Mouse (Mus musculus) hindbrain, embryonic 13.5 days (tissue): ENCODE data around the gene Agrn. TPM values are rescaled to one million over a fixed set of nuclear protein-coding genes. Genes with fewer than 3 reads are reported as not detected.

Experiments used
- ATAC-seq: fragments of 200-750 bp; cut with Nextera tagmentation; 2 replicates; pipeline ENCODE4 v1.8.0; 2017; ENCODE audit warnings: moderate TSS enrichment; ENCODE audit not compliant: low FRiP score
- H3K27ac ChIP-seq: fragments of 300-500 bp; sonication (generic); 2 replicates; pipeline ENCODE4 v1.5.1; 2015; ENCODE audit warnings: inconsistent platforms, mild to moderate bottlenecking, moderate library complexity
- H3K27me3 ChIP-seq: fragments of 300-500 bp; sonication (generic); 2 replicates; pipeline ENCODE4 v1.6.1; 2015; ENCODE audit warnings: mild to moderate bottlenecking, inconsistent platforms
- H3K36me3 ChIP-seq: fragments of 300-500 bp; sonication (generic); 2 replicates; pipeline ENCODE4 v1.6.1; 2015; ENCODE audit warnings: mild to moderate bottlenecking, inconsistent platforms
- H3K4me1 ChIP-seq: fragments of 300-500 bp; sonication (generic); replicated peaks from 2 replicates; pipeline ENCODE4 v1.6.1; 2015; ENCODE audit warnings: inconsistent platforms
- H3K4me2 ChIP-seq: fragments of 300-500 bp; sonication (generic); 2 replicates; pipeline ENCODE4 v1.6.1; 2015; ENCODE audit warnings: inconsistent platforms, mild to moderate bottlenecking, moderate library complexity
- H3K4me3 ChIP-seq: fragments of 300-500 bp; sonication (generic); 2 replicates; pipeline ENCODE4 v1.5.1; 2015; ENCODE audit warnings: mild to moderate bottlenecking, inconsistent platforms
- H3K9ac ChIP-seq: fragments of 300-500 bp; sonication (generic); 2 replicates; pipeline ENCODE4 v1.6.1; 2015; ENCODE audit warnings: mild to moderate bottlenecking, inconsistent platforms
- H3K9me3 ChIP-seq: fragments of 300-500 bp; sonication (generic); 2 replicates; pipeline ENCODE4 v1.6.1; 2016; ENCODE audit warnings: inconsistent platforms
- WGBS: fragments of 180-500 bp; shearing (Covaris S2); methylation state at CpG from one replicate; pipeline ENCODE4 v1.1.7; 2015; 5-methylcytosine and 5-hydroxymethylcytosine counted together
- polyA plus RNA-seq: library from polyadenylated mRNA; unstranded; fragments of >200 nt; fragmentation: Nextera tagmentation; extraction: Ambion mirVana; gene quantifications from 2 replicates; pipeline ENCODE4 v1.2.1, GENCODE M21; 2015

Gene Agrn
- 120 and 132 TPM in 2 replicates for polyA plus RNA-seq

DNA sequence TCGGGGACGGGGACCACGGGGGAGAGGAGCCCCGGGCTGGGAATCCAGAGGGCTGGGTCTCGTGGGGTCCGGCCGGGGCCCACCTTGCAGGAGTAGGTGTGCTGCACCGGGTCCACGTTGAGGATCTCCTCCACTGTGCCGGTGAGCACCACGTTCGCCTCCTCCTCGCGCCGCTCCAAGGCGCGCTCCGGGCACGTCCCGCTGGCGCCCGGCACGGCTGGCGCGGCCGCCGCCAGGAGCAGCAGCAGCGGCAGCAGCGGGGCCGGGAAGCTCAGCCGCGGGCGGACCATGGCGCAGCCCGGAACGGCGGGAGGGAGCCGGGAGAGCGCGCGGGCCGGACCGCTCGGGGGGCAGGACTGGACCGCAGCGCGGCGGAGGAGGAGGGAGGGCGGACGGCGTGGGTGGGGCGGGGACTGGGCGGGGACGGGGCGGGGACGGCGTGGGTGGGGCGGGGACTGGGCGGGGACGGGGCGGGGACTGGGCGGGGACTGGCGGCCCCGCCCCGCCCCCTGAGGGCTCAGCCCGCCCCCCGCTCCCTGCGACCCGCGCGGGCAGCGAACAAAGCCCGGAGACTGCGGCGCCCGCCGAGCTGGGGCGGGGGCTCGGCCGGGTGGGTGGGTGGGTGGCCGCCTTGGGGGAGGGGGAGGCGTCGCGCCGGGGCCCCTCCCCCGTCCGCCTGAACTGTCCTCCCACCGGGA lies at the start of gene Agrn:
Agrn (minus strand) TSS at position 358 of the 698 bp plus-strand sequence.
- under 1% methylated on average over 42 of the region's 88 CpGs for WGBS
- peaks cover 44% of the 10 kb centered on the region for H3K4me1 ChIP-seq
- ATAC-seq: peak; percentile 81

DNA sequence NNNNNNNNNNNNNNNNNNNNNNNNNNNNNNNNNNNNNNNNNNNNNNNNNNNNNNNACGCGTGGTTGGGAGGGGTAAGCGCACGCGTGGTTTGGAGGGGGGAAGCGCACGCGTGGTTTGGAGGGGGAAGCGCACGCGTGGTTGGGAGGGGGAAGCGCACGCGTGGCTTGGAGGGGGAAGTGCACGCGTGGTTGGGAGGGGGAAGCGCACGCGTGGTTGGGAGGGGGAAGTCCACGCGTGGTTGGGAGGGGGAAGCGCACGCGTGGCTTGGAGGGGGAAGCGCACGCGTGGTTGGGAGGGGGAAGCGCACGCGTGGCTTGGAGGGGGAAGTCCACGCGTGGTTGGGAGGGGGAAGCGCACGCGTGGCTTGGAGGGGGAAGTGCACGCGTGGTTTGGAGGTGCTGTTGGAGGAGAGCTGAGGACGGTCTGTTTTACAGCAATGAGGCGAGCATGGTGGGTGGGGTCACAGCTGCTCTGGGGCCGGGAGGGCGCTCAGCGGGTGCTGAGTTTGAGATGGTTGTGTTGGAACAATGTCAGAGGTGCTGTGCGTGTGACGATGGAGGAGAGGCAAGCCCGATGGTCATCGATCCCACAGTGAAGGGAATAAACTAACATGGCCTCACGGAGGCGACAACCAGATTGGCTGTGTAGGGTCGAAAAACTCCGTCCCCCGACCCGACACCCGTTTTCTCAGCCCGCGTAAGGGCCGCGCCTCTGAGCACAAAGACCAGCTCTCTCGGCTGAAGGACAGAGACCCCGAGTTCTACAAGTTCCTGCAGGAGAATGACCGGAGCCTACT lies 39.6 kb upstream of the Agrn start:
- Histone ChIP-seq H3K4me3 (peak overlapping the region; percentile 85), H3K36me3 (peaks cover 58% of the 10 kb centered on the region), H3K9me3 (no peaks in the 10 kb centered on the region), H3K4me1 (peaks cover 23% of the 10 kb centered on the region), H3K9ac (peak overlapping the region; percentile 84), H3K27me3 (no peaks in the 10 kb centered on the region), H3K4me2 (peak overlapping the region; percentile 92), H3K27ac (peak overlapping the region; percentile 93; the same call in 1 of the 2 replicates)
- WGBS: 21% methylated on average over 57 of the region's 60 CpGs
- ATAC-seq: no peak

More for the DNA sequence above, at the start of gene Agrn:
- Histone ChIP-seq H3K4me3 (peak within 1 kb of the TSS; percentile 66), H3K27me3 (no peaks in the 10 kb centered on the region; the same call in 1 of the 2 replicates), H3K36me3 (peaks cover 9% of the 10 kb centered on the region), H3K4me2 (peak within 1 kb of the TSS; percentile 92), H3K27ac (peak within 1 kb of the TSS; percentile 97), H3K9me3 (no peaks in the 10 kb centered on the region), H3K9ac (peak within 1 kb of the TSS; percentile 86)

DNA sequence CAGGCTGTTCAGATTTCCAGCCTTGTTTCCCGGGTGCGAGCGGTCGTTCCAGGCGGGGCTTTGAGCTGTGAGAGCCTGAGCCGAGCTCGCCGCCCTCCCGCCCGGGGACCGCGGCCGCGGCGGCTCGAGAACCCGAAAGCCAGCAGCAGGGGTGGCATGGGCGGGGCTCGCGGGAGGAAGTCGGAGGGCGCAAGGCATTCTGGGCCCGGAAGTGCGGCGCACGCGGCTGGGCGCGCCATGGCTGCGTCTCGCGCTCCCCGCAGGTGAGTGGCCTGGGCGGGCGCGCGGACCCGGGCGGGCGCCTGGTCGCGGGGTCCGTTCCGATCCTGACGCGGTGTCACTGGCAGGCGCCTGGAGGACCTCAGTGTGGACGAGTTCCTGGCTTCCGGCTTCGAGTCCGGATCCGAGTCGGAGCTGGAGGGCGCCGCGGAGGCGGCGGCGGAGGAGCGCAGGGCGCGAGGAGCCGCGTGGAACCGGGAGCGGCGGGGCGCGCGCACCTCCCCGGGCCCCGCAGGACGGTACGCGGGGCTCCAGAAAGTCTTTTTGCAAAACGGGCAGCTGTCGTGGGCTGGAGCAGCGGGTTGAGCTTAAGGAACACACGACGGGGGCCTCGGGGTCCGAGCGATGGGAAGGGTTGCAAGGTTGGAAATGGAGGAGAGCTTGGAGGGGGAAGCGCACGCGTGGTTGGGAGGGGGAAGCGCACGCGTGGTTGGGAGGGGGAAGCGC lies 38.7 kb upstream of the Agrn start, which contains the start of gene Noc2l:
Noc2l (plus strand) TSS at position 203 of the 726 bp plus-strand sequence.
- peak within 1 kb of the TSS; percentile 85 for H3K4me3 ChIP-seq
- peak; percentile 86 for ATAC-seq
- no peaks in the 10 kb centered on the region for H3K27me3 ChIP-seq
- H3K4me2 ChIP-seq: peak within 1 kb of the TSS; percentile 92
- H3K4me1 ChIP-seq: peaks cover 23% of the 10 kb centered on the region
- peak within 1 kb of the TSS; percentile 93 for H3K27ac ChIP-seq
- WGBS: under 1% methylated on average over 88 of the region's 90 CpGs
- peaks cover 58% of the 10 kb centered on the region for H3K36me3 ChIP-seq
- H3K9me3 ChIP-seq: no peaks in the 10 kb centered on the region
- peak within 1 kb of the TSS; percentile 84 for H3K9ac ChIP-seq

DNA sequence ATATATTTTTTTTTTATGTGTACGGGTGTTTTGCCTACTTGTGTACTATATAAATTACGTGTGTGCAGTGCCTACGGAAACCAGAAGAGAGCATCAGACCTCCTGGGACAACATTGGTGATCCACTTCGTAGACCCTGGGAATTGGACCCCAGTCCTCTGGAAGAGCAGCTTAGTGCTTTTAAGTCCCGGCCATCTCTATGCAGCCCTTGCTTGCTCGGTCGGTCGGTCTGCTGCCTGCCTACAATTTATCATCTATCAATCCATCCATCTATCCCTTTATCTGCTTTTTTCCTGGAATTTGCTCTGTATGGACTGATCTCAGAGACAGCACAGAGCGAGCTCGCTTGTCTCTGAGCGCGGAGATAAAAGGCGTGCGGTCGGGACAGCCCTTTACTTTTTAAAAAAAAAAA lies 38.1 kb upstream of the Agrn start:
- under 1% methylated on average over 15 of the region's 15 CpGs for WGBS
- peak; percentile 33 for ATAC-seq
- Histone ChIP-seq H3K4me3 (peak overlapping the region; percentile 85), H3K27ac (peak overlapping the region; percentile 93), H3K27me3 (no peaks in the 10 kb centered on the region), H3K9ac (peak overlapping the region; percentile 84), H3K9me3 (no peaks in the 10 kb centered on the region), H3K4me2 (peak overlapping the region; percentile 92), H3K36me3 (peaks cover 58% of the 10 kb centered on the region), H3K4me1 (peaks cover 23% of the 10 kb centered on the region)

DNA sequence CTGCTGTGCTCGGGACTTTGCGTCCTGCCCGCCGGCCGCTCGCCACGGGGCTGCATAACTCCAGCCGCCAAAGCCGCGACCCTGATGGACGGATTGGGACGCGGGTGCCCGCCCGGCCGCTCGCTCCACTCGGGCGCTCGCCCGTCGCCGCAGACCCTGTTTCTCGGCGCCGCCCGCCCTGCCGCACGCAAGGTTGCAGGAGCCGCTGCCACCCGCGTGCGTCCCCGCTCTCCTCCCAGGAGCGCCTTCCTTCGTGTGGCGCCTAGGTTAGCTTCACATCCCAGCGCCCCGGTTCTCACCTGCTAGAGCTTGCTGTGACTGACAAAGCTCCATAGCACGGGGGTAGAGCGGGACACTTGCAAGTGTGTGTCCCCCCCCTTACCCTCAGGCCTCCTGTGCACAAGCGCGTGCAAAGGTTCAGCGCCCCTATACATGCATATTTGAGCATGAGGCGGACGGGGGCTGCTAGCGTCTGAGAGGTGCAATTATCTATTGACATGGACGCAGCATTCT lies 37.5 kb upstream of the Agrn start, which contains the start of gene Plekhn1:
Plekhn1 (minus strand) TSS at position 157 of the 513 bp plus-strand sequence.
- H3K4me2 ChIP-seq: peak within 1 kb of the TSS; percentile 92
- peak within 1 kb of the TSS; percentile 93 for H3K27ac ChIP-seq
- no peaks in the 10 kb centered on the region for H3K27me3 ChIP-seq
- under 1% methylated on average over 29 of the region's 48 CpGs for WGBS
- peak within 1 kb of the TSS; percentile 85 for H3K4me3 ChIP-seq
- peak within 1 kb of the TSS; percentile 84 for H3K9ac ChIP-seq
- peaks cover 58% of the 10 kb centered on the region for H3K36me3 ChIP-seq
- H3K9me3 ChIP-seq: no peaks in the 10 kb centered on the region
- peak; percentile 40 for ATAC-seq
- H3K4me1 ChIP-seq: peaks cover 23% of the 10 kb centered on the region

DNA sequence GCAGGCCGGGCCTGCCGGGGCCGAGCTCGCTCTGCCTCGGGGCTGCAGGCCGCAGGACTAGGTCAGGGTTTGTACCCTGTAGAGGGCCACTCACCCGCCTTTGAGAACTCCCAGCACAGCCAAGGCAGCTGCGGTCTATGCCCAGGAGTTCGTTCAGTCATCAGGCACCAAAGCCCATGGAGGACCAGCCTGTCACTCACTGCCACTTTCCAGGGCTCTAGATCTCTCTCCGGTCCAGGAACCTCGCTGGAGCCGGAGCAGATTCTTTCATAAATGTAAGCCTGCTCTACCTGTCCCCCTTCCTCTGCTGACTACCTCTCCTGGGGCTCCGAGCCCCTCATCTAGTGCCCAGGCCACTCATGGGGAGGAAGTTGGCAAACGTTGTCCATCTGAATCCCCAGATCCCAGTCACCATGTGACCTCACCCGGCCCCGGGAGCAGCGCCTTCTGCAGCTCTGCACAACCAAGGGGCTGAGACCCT lies 36.8 kb upstream of the Agrn start:
- no peaks in the 10 kb centered on the region for H3K9me3 ChIP-seq
- peaks cover 58% of the 10 kb centered on the region for H3K36me3 ChIP-seq
- H3K9ac ChIP-seq: peak overlapping the region; percentile 84
- H3K4me3 ChIP-seq: peak overlapping the region; percentile 85
- peak; percentile 22; the same call in 1 of the 2 replicates for ATAC-seq
- WGBS: 2% methylated on average over 17 of the region's 17 CpGs
- H3K4me2 ChIP-seq: peak overlapping the region; percentile 92
- H3K4me1 ChIP-seq: peaks cover 23% of the 10 kb centered on the region
- H3K27me3 ChIP-seq: no peaks in the 10 kb centered on the region
- H3K27ac ChIP-seq: peak overlapping the region; percentile 89

DNA sequence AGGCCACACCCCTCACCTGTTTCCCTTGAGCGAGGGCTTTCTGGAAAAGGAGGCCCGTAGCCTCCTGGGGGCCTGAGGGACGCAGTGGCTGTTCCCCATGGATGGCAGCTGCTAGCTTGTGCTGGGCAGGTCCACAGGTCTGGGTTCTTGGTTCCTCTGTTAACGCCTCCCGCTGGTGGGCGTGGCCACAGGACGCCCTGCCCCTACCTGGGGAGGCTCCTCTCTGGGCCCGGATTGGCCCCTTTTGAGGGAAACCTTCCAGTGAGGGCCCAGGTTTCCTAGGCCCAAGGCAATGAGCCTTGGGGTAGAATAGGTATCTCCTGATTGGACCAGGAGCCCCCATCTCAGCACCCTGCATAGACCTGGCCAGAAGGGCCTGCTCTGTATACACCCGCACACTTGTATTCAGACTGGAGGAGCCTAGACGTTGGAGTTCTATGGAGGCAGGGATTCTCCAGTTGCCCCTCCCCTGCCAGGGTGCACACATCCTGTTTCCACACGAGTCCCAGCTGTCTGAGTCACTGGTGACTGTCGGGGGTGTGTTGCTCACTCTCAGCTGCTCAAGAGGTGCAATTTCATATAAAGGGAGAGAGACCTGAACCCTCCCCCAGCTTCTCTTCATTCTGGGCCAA lies 31.2 kb upstream of the Agrn start:
- Histone ChIP-seq H3K9me3 (no peaks in the 10 kb centered on the region), H3K36me3 (peaks cover 64% of the 10 kb centered on the region), H3K27me3 (no peaks in the 10 kb centered on the region), H3K4me3 (no peak overlapping the region), H3K9ac (no peak overlapping the region), H3K4me2 (no peak overlapping the region), H3K27ac (no peak overlapping the region), H3K4me1 (peaks cover 16% of the 10 kb centered on the region)
- 28% methylated on average over 12 of the region's 12 CpGs for WGBS
- no peak for ATAC-seq

DNA sequence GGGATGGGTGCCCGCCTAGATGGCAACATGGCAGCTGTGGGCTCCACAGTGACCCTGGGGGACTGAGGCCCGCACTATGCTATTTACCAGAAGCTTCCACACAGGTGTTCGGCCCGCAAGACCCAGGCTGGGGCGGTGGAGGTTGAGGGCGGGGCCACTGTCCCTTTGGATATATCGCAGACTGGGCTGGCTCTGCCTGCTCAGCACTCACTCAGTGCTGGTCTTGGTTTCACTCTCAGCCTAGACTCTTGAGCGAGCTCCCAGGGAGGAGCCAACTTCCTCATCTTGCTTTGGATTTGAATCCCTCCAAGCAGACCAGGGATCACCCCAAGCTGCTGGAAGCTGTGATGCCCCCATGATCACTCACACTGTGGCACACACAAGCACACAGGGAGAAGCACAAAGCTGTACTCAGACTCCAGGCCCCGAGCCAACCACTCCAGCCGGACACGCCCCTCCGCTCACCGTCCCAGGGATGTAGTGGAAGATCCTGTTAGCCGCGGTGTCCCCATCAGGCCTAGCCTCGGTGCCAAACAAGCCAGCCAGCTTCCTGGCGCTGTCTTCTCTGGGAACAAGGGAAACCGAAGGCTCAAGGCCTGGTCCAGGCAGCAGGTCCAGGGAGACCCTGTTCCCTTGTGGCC lies 30.6 kb upstream of the Agrn start:
- peaks cover 66% of the 10 kb centered on the region for H3K36me3 ChIP-seq
- WGBS: 37% methylated on average over 18 of the region's 18 CpGs
- no peak overlapping the region for H3K27ac ChIP-seq
- no peaks in the 10 kb centered on the region for H3K9me3 ChIP-seq
- no peak for ATAC-seq
- H3K4me2 ChIP-seq: no peak overlapping the region
- H3K27me3 ChIP-seq: no peaks in the 10 kb centered on the region
- no peak overlapping the region for H3K9ac ChIP-seq
- no peak overlapping the region for H3K4me3 ChIP-seq
- H3K4me1 ChIP-seq: peaks cover 10% of the 10 kb centered on the region

DNA sequence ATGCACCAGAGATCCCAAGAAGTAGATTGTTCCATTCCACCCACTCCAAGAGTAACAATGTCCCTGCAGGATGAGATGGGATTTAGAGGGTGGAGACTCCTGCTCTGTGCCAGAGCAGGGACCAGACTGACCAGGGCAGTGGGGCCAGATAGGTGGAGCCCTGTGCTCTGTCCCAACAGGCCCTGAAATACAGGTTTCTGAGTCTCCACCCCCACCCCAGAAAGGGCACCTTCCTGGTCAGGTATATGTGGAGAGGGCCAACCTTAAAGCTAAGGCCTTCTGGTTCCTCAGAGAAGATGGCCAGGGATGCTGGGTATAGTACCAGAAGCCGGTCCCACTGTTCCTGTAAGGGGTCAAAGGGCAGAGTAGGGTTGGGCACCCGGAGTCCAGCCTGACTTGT lies 27.0 kb upstream of the Agrn start:
- no peak for ATAC-seq
- H3K9ac ChIP-seq: no peak overlapping the region
- no peak overlapping the region for H3K4me2 ChIP-seq
- WGBS: 86% methylated on average over 2 of the region's 2 CpGs
- H3K27ac ChIP-seq: no peak overlapping the region
- H3K9me3 ChIP-seq: no peaks in the 10 kb centered on the region
- peaks cover 54% of the 10 kb centered on the region for H3K36me3 ChIP-seq
- no peak overlapping the region for H3K4me3 ChIP-seq
- no peaks in the 10 kb centered on the region for H3K27me3 ChIP-seq
- peaks cover 10% of the 10 kb centered on the region for H3K4me1 ChIP-seq

DNA sequence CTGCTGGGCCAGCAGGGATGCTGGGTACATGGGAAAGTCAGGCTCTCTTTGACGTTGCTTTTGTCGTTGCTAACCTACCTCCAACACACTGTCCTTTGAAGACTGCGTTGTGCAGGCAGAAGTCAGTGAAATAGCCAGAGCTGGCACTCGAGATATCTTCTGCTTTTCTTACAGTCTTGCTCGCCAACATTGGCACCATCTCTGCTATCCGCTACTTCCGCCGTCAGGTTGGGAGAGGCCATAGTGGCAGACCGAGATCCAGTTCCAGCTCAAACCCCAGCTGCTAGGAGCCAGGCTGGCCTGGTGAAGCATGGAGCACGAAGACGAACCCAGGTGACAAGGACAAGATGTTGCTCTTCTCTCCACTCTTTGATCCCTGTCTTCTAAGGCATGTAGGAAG lies 22.6 kb upstream of the Agrn start:
- no peaks in the 10 kb centered on the region for H3K9me3 ChIP-seq
- no peak for ATAC-seq
- no peak overlapping the region for H3K4me2 ChIP-seq
- H3K36me3 ChIP-seq: peaks cover 44% of the 10 kb centered on the region
- H3K4me3 ChIP-seq: no peak overlapping the region
- H3K4me1 ChIP-seq: no peaks in the 10 kb centered on the region
- 90% methylated on average over 11 of the region's 11 CpGs for WGBS
- H3K9ac ChIP-seq: no peak overlapping the region
- H3K27me3 ChIP-seq: no peaks in the 10 kb centered on the region
- H3K27ac ChIP-seq: no peak overlapping the region

DNA sequence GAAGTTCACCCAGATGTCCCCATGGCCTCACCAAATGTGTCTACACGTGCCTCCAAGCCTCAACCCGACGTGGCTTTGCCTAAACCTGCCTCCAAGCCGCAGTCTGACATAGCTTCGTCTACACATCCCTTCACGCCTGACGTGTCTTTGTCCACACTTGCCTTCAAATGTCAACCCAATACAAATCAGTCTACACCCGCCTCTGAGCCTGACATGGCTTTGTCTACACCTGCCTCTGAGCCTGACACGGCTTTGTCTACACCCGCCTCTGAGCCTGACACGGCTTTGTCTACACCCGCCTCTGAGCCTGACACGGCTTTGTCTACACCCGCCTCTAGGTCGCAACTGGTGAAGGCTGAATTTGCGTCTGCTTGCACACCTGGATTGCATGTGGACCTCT lies 20.6 kb upstream of the Agrn start:
- H3K4me2 ChIP-seq: no peak overlapping the region
- ATAC-seq: no peak
- H3K27me3 ChIP-seq: no peaks in the 10 kb centered on the region
- no peaks in the 10 kb centered on the region for H3K9me3 ChIP-seq
- H3K36me3 ChIP-seq: peaks cover 28% of the 10 kb centered on the region
- H3K4me3 ChIP-seq: no peak overlapping the region
- H3K9ac ChIP-seq: no peak overlapping the region
- no peaks in the 10 kb centered on the region for H3K4me1 ChIP-seq
- no peak overlapping the region for H3K27ac ChIP-seq
- WGBS: 84% methylated on average over 16 of the region's 16 CpGs
